Mouse (Mus musculus) midbrain, embryonic 16.5 days (tissue): ENCODE measurements around the gene BC035044. TPM values are rescaled to one million over a fixed set of nuclear protein-coding genes. Genes with fewer than 3 reads are reported as not detected.
A peak's percentile ranks its signal among the peaks of the same experiment; 100 is the strongest.
"Not testable (repeated sequence)": the region's sequence is repeated elsewhere in the genome, so short reads cannot be mapped to it uniquely, and the experiment has no call there.

Experiments used
- ATAC-seq: fragments of 200-750 bp; cut with Nextera tagmentation; 2 replicates; pipeline ENCODE4 v1.8.0; 2017; ENCODE audit warnings: moderate TSS enrichment
- H3K27ac ChIP-seq: fragments of 300-500 bp; sonication (generic); 2 replicates; pipeline ENCODE4 v1.5.1; 2014; ENCODE audit warnings: mild to moderate bottlenecking, low read length, mixed read lengths
- H3K27me3 ChIP-seq: fragments of 300-500 bp; sonication (generic); 2 replicates; pipeline ENCODE4 v1.6.1; 2014; ENCODE audit warnings: low read depth, low read length, mixed read lengths; ENCODE audit not compliant: control insufficient read depth, insufficient read depth
- H3K36me3 ChIP-seq: fragments of 300-500 bp; sonication (generic); 2 replicates; pipeline ENCODE4 v1.6.1; 2014; ENCODE audit warnings: mild to moderate bottlenecking, low read length, moderate library complexity, mixed read lengths; ENCODE audit not compliant: control insufficient read depth, insufficient read depth
- H3K4me1 ChIP-seq: fragments of 300-500 bp; sonication (generic); 2 replicates; pipeline ENCODE4 v1.6.1; 2014; ENCODE audit warnings: mild to moderate bottlenecking, low read length, mixed read lengths; ENCODE audit not compliant: control insufficient read depth, insufficient read depth
- H3K4me2 ChIP-seq: fragments of 300-500 bp; sonication (generic); 2 replicates; pipeline ENCODE4 v1.6.1; 2014; ENCODE audit warnings: mild to moderate bottlenecking, low read length, mixed read lengths
- H3K4me3 ChIP-seq: fragments of 300-500 bp; sonication (generic); 2 replicates; pipeline ENCODE4 v1.5.1; 2014; ENCODE audit warnings: low read depth, mild to moderate bottlenecking, low read length, moderate library complexity, mixed read lengths
- H3K9ac ChIP-seq: fragments of 300-500 bp; sonication (generic); 2 replicates; pipeline ENCODE4 v1.6.1; 2014; ENCODE audit warnings: low read depth, low read length, mixed read lengths
- H3K9me3 ChIP-seq: fragments of 300-500 bp; sonication (generic); replicated peaks from 2 replicates; pipeline ENCODE4 v1.6.1; 2014; ENCODE audit warnings: mild to moderate bottlenecking, low read length, mixed read lengths; ENCODE audit not compliant: control insufficient read depth, poor library complexity, severe bottlenecking
- WGBS: fragments of 180-500 bp; shearing (Covaris S2); extraction: QIAGEN DNeasy Blood & Tissue Kit; methylation state at CpG from one replicate; pipeline ENCODE4 v1.1.7; 2014; 5-methylcytosine and 5-hydroxymethylcytosine counted together
- microRNA-seq: library from miRNA; unstranded; fragments of <30 nt; microRNA quantifications from one replicate; pipeline ENCODE4, GENCODE M21; 2017
- polyA plus RNA-seq: library from polyadenylated mRNA; unstranded; fragments of >200 nt; fragmentation: Nextera tagmentation; extraction: Ambion mirVana; gene quantifications from 2 replicates; pipeline ENCODE4 v1.2.1, GENCODE M21; 2015

Gene BC035044
- polyA plus RNA-seq, 1 experiment from 2014 or later, result 0.23 TPM

GRCm38 (mm10) chr6:128799896-128800270, 91.0 kb downstream of the BC035044 start:
- Histone ChIP-seq H3K27ac (peak overlapping the region; percentile 91), H3K36me3 (no peaks in the 10 kb centered on the region), H3K4me3 (peak overlapping the region; percentile 56), H3K4me1 (peaks cover 6% of the 10 kb centered on the region; the same call in 1 of the 2 replicates), H3K9ac (peak overlapping the region; percentile 66), H3K9me3 (no peaks in the 10 kb centered on the region), H3K4me2 (peak overlapping the region; percentile 45), H3K27me3 (no peaks in the 10 kb centered on the region)
- 17% methylated on average over 7 of the region's 7 CpGs for WGBS
- no peak for ATAC-seq

DNA sequence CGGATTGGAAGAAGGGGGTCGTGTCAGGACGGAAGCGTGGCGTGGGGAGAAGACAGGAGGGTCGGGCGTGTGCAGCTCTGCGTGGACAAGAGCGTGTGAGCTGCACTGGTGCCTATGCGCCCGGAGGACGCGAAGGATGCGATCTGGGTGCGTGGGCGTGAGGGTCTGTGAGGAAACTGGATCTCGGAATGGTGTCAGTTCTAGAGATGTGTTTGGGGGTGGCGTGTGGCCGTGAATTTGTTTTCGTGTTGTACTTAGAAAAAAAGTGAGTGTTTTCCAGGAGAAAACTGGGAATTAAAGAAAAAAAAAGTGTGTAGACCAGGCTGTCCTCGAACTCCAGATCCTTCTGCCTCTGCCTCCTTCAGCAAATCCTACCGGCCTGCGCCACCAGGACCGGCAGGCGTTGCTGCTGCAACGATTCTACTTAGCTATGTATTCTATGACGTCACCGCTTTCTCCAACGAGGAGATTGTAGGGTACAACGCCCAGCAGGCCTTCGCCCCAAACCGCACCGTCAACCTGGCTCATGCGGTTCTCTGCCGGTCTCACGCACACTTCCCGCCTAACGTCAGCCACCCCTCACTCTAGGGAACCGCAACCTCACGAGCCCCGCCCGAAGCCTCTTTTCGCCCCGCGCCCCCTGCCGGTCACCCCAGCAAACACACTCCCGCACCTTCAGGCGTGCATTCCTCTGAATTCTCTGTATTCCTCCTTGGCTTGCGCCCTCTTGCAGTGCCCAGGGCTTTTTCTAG, 91.6 kb downstream of the BC035044 start:
- Histone ChIP-seq H3K4me3 (peak overlapping the region; percentile 56), H3K9ac (peak overlapping the region; percentile 75), H3K4me2 (peak overlapping the region; percentile 45), H3K27ac (peak overlapping the region; percentile 91)
- not testable (repeated sequence) for H3K36me3 ChIP-seq, H3K27me3 ChIP-seq, H3K4me1 ChIP-seq, H3K9me3 ChIP-seq
- WGBS, result under 1% methylated on average over 49 of the region's 49 CpGs
- ATAC-seq, result peak; percentile 85

Small RNA genes lying within 50 kb of the gene (microRNA-seq; reads per million reads assigned to microRNA genes)
- gene Gm27336, result not detected

Other genes with a start within 250 kb of the BC035044 start
- gene Clec2h, start 228.7 kb downstream of the BC035044 start, polyA plus RNA-seq, result not detected in 2 replicates
- 0.90 and 1.3 TPM in 2 replicates for gene Klrb1, start 168.1 kb downstream of the BC035044 start, polyA plus RNA-seq
- not detected in 2 replicates for gene Klrb1c, start 101.9 kb downstream of the BC035044 start, polyA plus RNA-seq
- not detected in 2 replicates for gene Gm44511, start 64.8 kb downstream of the BC035044 start, polyA plus RNA-seq
- gene Klrb1b, start 64.8 kb downstream of the BC035044 start, polyA plus RNA-seq, result not detected in 2 replicates
- gene Clec2i, start 3.5 kb downstream of the BC035044 start, polyA plus RNA-seq, result not detected in 2 replicates
- not detected in 2 replicates for gene Clec2g, start 43.3 kb upstream of the BC035044 start, polyA plus RNA-seq
- 0.80 and 0.87 TPM in 2 replicates for gene Klrb1f, start 154.8 kb upstream of the BC035044 start, polyA plus RNA-seq
- not detected in 2 replicates for gene Clec2e, start 209.8 kb upstream of the BC035044 start, polyA plus RNA-seq